Mouse (Mus musculus) ES-Bruce4 (cell line): Measurements from ENCODE around the gene Gm10775. TPM values are rescaled to one million over a fixed set of nuclear protein-coding genes. Genes with fewer than 3 reads are reported as not detected.

Experiments used
- H3K27ac ChIP-seq: 2 replicates; pipeline ENCODE4 v1.5.1; 2012; ENCODE audit warnings: low read length, inconsistent platforms; ENCODE audit not compliant: insufficient read depth
- H3K27me3 ChIP-seq: 2 replicates; pipeline ENCODE4 v1.6.1; 2012; ENCODE audit warnings: mild to moderate bottlenecking, low read length, inconsistent platforms; ENCODE audit not compliant: control insufficient read depth, poor library complexity, insufficient read depth, severe bottlenecking
- H3K36me3 ChIP-seq: 2 replicates; pipeline ENCODE4 v1.6.1; 2012; ENCODE audit warnings: inconsistent platforms, mild to moderate bottlenecking, low read length, moderate library complexity; ENCODE audit not compliant: control insufficient read depth, poor library complexity, insufficient read depth, severe bottlenecking
- H3K4me1 ChIP-seq: one replicate; pipeline ENCODE4 v1.8.1; 2011; ENCODE audit warnings: low read length; ENCODE audit not compliant: control insufficient read depth, insufficient read depth
- H3K4me3 ChIP-seq: 2 replicates; pipeline ENCODE4 v1.5.1; 2011; ENCODE audit warnings: low read depth, mild to moderate bottlenecking, low read length
- H3K9ac ChIP-seq: 2 replicates; pipeline ENCODE4 v1.6.1; 2012; ENCODE audit warnings: low read depth, mild to moderate bottlenecking, inconsistent platforms; ENCODE audit not compliant: poor library complexity, severe bottlenecking
- H3K9me3 ChIP-seq: replicated peaks from 2 replicates; pipeline ENCODE4 v1.6.1; 2012; ENCODE audit warnings: mild to moderate bottlenecking, low read length, inconsistent platforms; ENCODE audit not compliant: control insufficient read depth, poor library complexity, insufficient read depth, severe bottlenecking
- CTCF ChIP-seq: IDR thresholded peaks from one replicate; pipeline ENCODE4 v1.8.1; 2011; ENCODE audit warnings: low read depth, low read length
- EP300 ChIP-seq: IDR thresholded peaks from 2 replicates; pipeline ENCODE4 v1.6.1; 2011; ENCODE audit warnings: low read depth, low read length; ENCODE audit not compliant: insufficient read depth
- POLR2A ChIP-seq: IDR thresholded peaks from one replicate; pipeline ENCODE4 v1.8.1; 2011; ENCODE audit warnings: low read length; ENCODE audit not compliant: insufficient read depth
- polyA plus RNA-seq: library from polyadenylated mRNA; stranded (reverse); fragments of >200 nt; gene quantifications from 2 replicates; pipeline ENCODE4 v1.2.4, GENCODE M21; 2011; ENCODE audit warnings: low read depth; ENCODE audit not compliant: missing spikeins, insufficient read depth, insufficient read length

Gm10775 gene
- polyA plus RNA-seq, 1 experiment, result 0.51 TPM

DNA sequence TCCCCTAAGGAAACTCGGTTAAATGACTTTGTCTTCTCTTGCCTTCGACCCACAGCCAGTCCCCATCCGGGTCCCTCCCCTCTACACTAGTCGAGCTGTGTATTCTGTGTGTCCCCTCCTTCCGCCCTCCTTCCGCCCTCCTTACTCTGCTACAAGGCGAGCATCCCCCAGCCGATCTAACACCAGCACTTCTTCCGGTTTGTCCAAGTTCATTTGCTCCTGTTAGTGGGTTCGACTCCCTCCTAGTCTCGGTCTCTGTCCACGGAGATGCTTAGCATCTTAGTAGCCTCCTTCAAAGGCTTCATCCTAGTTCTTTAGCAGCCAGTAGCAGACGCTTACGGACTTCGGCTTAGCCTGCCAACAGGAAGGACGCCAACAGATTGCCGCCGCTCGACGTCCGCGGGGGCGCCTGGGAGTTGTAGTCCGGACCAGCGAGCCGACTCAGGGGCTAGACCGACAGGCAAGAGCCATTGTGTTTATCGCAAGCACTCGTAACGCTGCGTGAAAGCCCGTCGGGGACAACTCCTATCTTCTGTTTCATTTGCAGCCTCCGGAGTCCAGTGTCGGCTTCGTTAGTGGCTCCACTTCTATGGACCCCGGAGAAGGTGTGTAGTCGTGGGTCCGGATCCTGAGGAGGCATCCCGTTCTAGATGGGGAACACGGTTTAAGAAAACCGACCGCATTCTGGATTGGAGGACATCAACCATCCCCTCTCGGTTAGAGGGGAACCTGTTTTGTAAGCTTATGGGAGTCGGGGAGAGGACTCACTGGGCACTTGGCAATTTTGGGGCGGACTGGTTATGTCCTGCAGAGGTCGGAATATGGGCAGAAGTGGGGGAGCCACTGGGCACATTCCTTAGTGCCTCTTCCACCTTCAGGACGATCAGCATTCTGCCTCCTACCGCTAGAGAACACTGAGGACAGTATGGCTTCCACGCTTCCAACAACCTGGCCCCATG, 19.3 kb downstream of the Gm10775 start, which contains the start of gene Zfp369:
TSS of gene Zfp369 (plus strand) at position 432 of the 959 bp plus-strand sequence.
- no peaks in the 10 kb centered on the region for H3K9me3 ChIP-seq
- H3K9ac ChIP-seq, result peak within 1 kb of the TSS; percentile 53
- peak within 1 kb of the TSS; percentile 91 for H3K4me3 ChIP-seq
- peak within 1 kb of the TSS; percentile 65 for H3K27ac ChIP-seq
- H3K27me3 ChIP-seq, result no peaks in the 10 kb centered on the region
- peaks cover 4% of the 10 kb centered on the region; the same call in 1 of the 2 replicates for H3K36me3 ChIP-seq
- TF ChIP-seq CTCF (no peak), POLR2A (no peak), EP300 (no peak)
- H3K4me1 ChIP-seq, result no peaks in the 10 kb centered on the region

DNA sequence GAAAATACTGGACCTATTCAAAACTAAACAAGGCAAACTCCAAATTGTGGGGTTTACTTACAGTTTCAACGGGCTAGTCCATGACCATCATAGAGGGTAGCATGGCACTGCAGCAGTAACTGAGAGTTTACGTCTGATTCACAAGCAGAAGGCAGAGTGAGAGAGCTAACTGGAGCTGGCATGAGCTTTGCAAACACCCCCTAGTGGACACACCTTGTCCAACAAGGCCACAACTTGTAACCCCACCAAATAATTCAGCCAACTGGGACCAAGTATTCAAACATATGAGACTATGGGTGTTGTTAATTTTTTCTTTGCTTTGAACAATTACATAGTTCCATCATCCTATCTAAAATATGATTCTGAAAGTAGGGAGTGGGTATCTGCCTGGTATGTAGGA, 27.4 kb downstream of the Gm10775 start:
- H3K4me1 ChIP-seq, result no peaks in the 10 kb centered on the region
- H3K9ac ChIP-seq, result no peak overlapping the region
- H3K27ac ChIP-seq, result no peak overlapping the region
- no peak overlapping the region for H3K4me3 ChIP-seq
- TF ChIP-seq EP300 (no peak), POLR2A (no peak), CTCF (peak; percentile 54)
- no peaks in the 10 kb centered on the region for H3K9me3 ChIP-seq
- H3K36me3 ChIP-seq, result peaks cover 19% of the 10 kb centered on the region
- H3K27me3 ChIP-seq, result no peaks in the 10 kb centered on the region

DNA sequence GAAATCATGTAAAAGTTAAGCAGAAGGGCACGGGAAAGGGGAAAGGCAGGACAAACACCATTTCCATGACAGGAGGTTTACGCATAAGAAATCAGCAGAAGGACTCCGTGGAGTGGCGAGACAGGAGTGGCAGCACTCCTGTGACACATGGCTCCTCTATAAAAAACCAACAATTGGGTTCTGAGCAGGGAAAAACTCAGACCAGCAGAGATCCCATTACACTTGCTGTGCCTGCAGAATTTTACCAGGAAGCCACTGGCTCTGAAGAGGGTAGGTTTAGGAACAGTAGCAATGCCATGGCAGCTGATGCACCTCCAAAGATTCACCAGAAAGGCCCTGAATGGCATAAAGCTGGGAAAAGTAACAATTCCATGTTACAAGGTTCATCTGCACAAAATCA, 37.0 kb downstream of the Gm10775 start:
- Histone ChIP-seq H3K27ac (no peak overlapping the region), H3K9me3 (peaks cover 20% of the 10 kb centered on the region), H3K27me3 (no peaks in the 10 kb centered on the region), H3K9ac (no peak overlapping the region), H3K4me1 (no peaks in the 10 kb centered on the region), H3K36me3 (peaks cover 25% of the 10 kb centered on the region), H3K4me3 (no peak overlapping the region)
- TF ChIP-seq EP300 (no peak), CTCF (no peak), POLR2A (no peak)

Other genes with a start within 250 kb of the Gm10775 start
- not detected in 2 replicates for gene Spata31d1c, start 226.5 kb upstream of the Gm10775 start, polyA plus RNA-seq
- gene Prss47, start 206.8 kb upstream of the Gm10775 start, polyA plus RNA-seq, result not detected in 2 replicates
- 36.0 and 42.5 TPM in 2 replicates for gene Mfsd14b, start 146.6 kb upstream of the Gm10775 start, polyA plus RNA-seq
- not detected in 2 replicates for gene Olfr465-ps1, start 121.5 kb upstream of the Gm10775 start, polyA plus RNA-seq
- not detected in 2 replicates for gene Olfr466, start 109.3 kb upstream of the Gm10775 start, polyA plus RNA-seq
- gene Nlrp4f, start 53.6 kb upstream of the Gm10775 start, polyA plus RNA-seq, result 28.1 and 29.2 TPM in 2 replicates
- gene Zfp369, start 19.3 kb downstream of the Gm10775 start, polyA plus RNA-seq, result 27.9 and 29.0 TPM in 2 replicates